Mouse (Mus musculus): ENCODE measurements around the gene Hmg20b. TPM values are rescaled to one million over a fixed set of nuclear protein-coding genes. Genes with fewer than 3 reads are reported as not detected.

Hmg20b gene
- total RNA-seq, 2 experiments from 2014 or later = 107 to 108 TPM

GRCm38 (mm10) chr10:81329194-81329975 lies 20.9 kb downstream of the Hmg20b start:
- no peak for DNase-seq (ENCODE audit: low spot score in 2 of 2)

- peak in 1 of 2 experiments; percentile 74 for DNase-seq (ENCODE audit: low spot score in 2 of 2)
Observed at GRCm38 (mm10) chr10:81328386-81328785, 21.9 kb downstream of the Hmg20b start, which contains the start of gene Tbxa2r. TSS of gene Tbxa2r (plus strand) at chr10:81328731.

- peak in 1 of 2 experiments; percentile 41 for DNase-seq (ENCODE audit: low spot score in 2 of 2)
Observed at GRCm38 (mm10) chr10:81327959-81328358, 22.3 kb downstream of the Hmg20b start.

- no peak for DNase-seq (ENCODE audit: low spot score in 2 of 2)
Observed at GRCm38 (mm10) chr10:81326858-81327257, 23.4 kb downstream of the Hmg20b start.

GRCm38 (mm10) chr10:81325781-81326180 lies 24.5 kb downstream of the Hmg20b start:
- DNase-seq (ENCODE audit: low spot score in 2 of 2) = no peak

- no peak for DNase-seq (ENCODE audit: low spot score in 2 of 2)
Observed at GRCm38 (mm10) chr10:81325176-81325575, 25.1 kb downstream of the Hmg20b start.

GRCm38 (mm10) chr10:81323791-81324530 lies 26.3 kb downstream of the Hmg20b start:
- DNase-seq (ENCODE audit: low spot score in 2 of 2) = no peak

GRCm38 (mm10) chr10:81323141-81323775 lies 27.0 kb downstream of the Hmg20b start:
- DNase-seq (ENCODE audit: low spot score in 2 of 2) = no peak

- DNase-seq (ENCODE audit: low spot score in 2 of 2) = no peak
Observed at GRCm38 (mm10) chr10:81322444-81322843, 27.8 kb downstream of the Hmg20b start.

GRCm38 (mm10) chr10:81321436-81321835 lies 28.8 kb downstream of the Hmg20b start:
- DNase-seq (ENCODE audit: low spot score in 2 of 2) = no peak

GRCm38 (mm10) chr10:81320550-81321347 lies 29.5 kb downstream of the Hmg20b start, which contains the start of gene Cactin:
TSS of gene Cactin (plus strand) at chr10:81321103.
- DNase-seq (ENCODE audit: low spot score in 2 of 2) = peak; percentile 93 to 95

- peak in 1 of 2 experiments; percentile 91 for DNase-seq (ENCODE audit: low spot score in 2 of 2)
Observed at GRCm38 (mm10) chr10:81319741-81320549, 30.3 kb downstream of the Hmg20b start.

GRCm38 (mm10) chr10:81319330-81319699 lies 31.0 kb downstream of the Hmg20b start:
- DNase-seq (ENCODE audit: low spot score in 2 of 2) = no peak

GRCm38 (mm10) chr10:81318589-81319329 lies 31.5 kb downstream of the Hmg20b start:
- DNase-seq (ENCODE audit: low spot score in 2 of 2) = peak in 1 of 2 experiments; percentile 59

GRCm38 (mm10) chr10:81317273-81317672 lies 33.0 kb downstream of the Hmg20b start:
- DNase-seq (ENCODE audit: low spot score in 2 of 2) = peak; percentile 35 to 45

GRCm38 (mm10) chr10:81316338-81317060 lies 33.8 kb downstream of the Hmg20b start:
- DNase-seq (ENCODE audit: low spot score in 2 of 2) = no peak

- DNase-seq (ENCODE audit: low spot score in 2 of 2) = no peak
Observed at GRCm38 (mm10) chr10:81315587-81315986, 34.7 kb downstream of the Hmg20b start.

- DNase-seq (ENCODE audit: low spot score in 2 of 2) = no peak
Observed at GRCm38 (mm10) chr10:81314201-81314600, 36.1 kb downstream of the Hmg20b start.

GRCm38 (mm10) chr10:81313581-81313980 lies 36.7 kb downstream of the Hmg20b start:
- DNase-seq (ENCODE audit: low spot score in 2 of 2) = no peak

Measured in adrenal gland, postnatal 4 days (tissue).